Mouse (Mus musculus): ENCODE results near the gene Sult1d1.
"Not testable (repeated sequence)": the region's sequence is repeated elsewhere in the genome, so short reads cannot be mapped to it uniquely, and the experiment has no call there.

Sult1d1 gene

GRCm38 (mm10) chr5:87568845-87569244 lies at the start of gene Sult1d1:
Gene Sult1d1 (minus strand): TSS chr5:87569027.
- no peak for DNase-seq (ENCODE audit: low spot score in 2 of 2)

- DNase-seq (ENCODE audit: low spot score in 2 of 2): no peak
Measured at GRCm38 (mm10) chr5:87615128-87615390, 46.2 kb upstream of the Sult1d1 start.

- DNase-seq (ENCODE audit: low spot score in 2 of 2): no peak
Measured at GRCm38 (mm10) chr5:87614364-87615127, 45.7 kb upstream of the Sult1d1 start.

GRCm38 (mm10) chr5:87601018-87601417 lies 32.2 kb upstream of the Sult1d1 start:
- DNase-seq (ENCODE audit: low spot score in 2 of 2): no peak

- DNase-seq (ENCODE audit: low spot score in 2 of 2): no peak
Measured at GRCm38 (mm10) chr5:87597891-87598290, 29.1 kb upstream of the Sult1d1 start.

GRCm38 (mm10) chr5:87591494-87591893 lies 22.7 kb upstream of the Sult1d1 start, which contains the start of gene Sult1e1:
Gene Sult1e1 (minus strand): TSS chr5:87591594.
- no peak for DNase-seq (ENCODE audit: low spot score in 2 of 2)

- DNase-seq (ENCODE audit: low spot score in 2 of 2): no peak
Measured at GRCm38 (mm10) chr5:87589916-87590315, 21.1 kb upstream of the Sult1d1 start.

- no peak for DNase-seq (ENCODE audit: low spot score in 2 of 2)
Measured at GRCm38 (mm10) chr5:87580389-87580788, 11.6 kb upstream of the Sult1d1 start.

GRCm38 (mm10) chr5:87574174-87574573 lies 5.3 kb upstream of the Sult1d1 start:
- DNase-seq (ENCODE audit: low spot score in 2 of 2): no peak

GRCm38 (mm10) chr5:87573490-87573889 lies 4.7 kb upstream of the Sult1d1 start:
- no peak for DNase-seq (ENCODE audit: low spot score in 2 of 2)

- DNase-seq (ENCODE audit: low spot score in 2 of 2): no peak
Measured at GRCm38 (mm10) chr5:87572781-87573180, 4.0 kb upstream of the Sult1d1 start.

- DNase-seq (ENCODE audit: low spot score in 2 of 2): no peak
Measured at GRCm38 (mm10) chr5:87567306-87567705, 1.5 kb downstream of the Sult1d1 start.

- no peak for DNase-seq (ENCODE audit: low spot score in 2 of 2)
Measured at GRCm38 (mm10) chr5:87562966-87563365, 5.9 kb downstream of the Sult1d1 start.

- no peak for DNase-seq (ENCODE audit: low spot score in 2 of 2)
Measured at GRCm38 (mm10) chr5:87562526-87562925, 6.3 kb downstream of the Sult1d1 start.

GRCm38 (mm10) chr5:87560145-87560544 lies 8.7 kb downstream of the Sult1d1 start:
- no peak for DNase-seq (ENCODE audit: low spot score in 2 of 2)

GRCm38 (mm10) chr5:87550935-87551334 lies 17.9 kb downstream of the Sult1d1 start:
- no peak for DNase-seq (ENCODE audit: low spot score in 2 of 2)

GRCm38 (mm10) chr5:87538111-87538510 lies 30.7 kb downstream of the Sult1d1 start, which contains the start of gene Sult1b1:
Gene Sult1b1 (minus strand): TSS chr5:87538195.
- no peak for DNase-seq (ENCODE audit: low spot score in 2 of 2)

- no peak for DNase-seq (ENCODE audit: low spot score in 2 of 2)
Measured at GRCm38 (mm10) chr5:87535994-87536644, 32.7 kb downstream of the Sult1d1 start.

- no peak for DNase-seq (ENCODE audit: low spot score in 2 of 2)
Measured at GRCm38 (mm10) chr5:87532288-87532687, 36.5 kb downstream of the Sult1d1 start.

GRCm38 (mm10) chr5:87523561-87523960 lies 45.3 kb downstream of the Sult1d1 start:
- not testable (repeated sequence) for DNase-seq (ENCODE audit: low spot score in 2 of 2)

- no peak for DNase-seq (ENCODE audit: low spot score in 2 of 2)
Measured at GRCm38 (mm10) chr5:87505776-87506458, 62.9 kb downstream of the Sult1d1 start.

Measured in left cerebral cortex, adult 9 months (tissue).